Mouse (Mus musculus): Measurements from ENCODE around the gene Cyba. TPM values are rescaled to one million over a fixed set of nuclear protein-coding genes. Genes with fewer than 3 reads are reported as not detected.

Cyba gene
- polyA plus RNA-seq, 1 experiment from 2014 or later, result 118 TPM

- no peak overlapping the region for H3K9ac ChIP-seq
- no peaks in the 10 kb centered on the region for H3K36me3 ChIP-seq
- peak overlapping the region; percentile 77; the same call in 1 of the 2 replicates for H3K4me3 ChIP-seq
- no peaks in the 10 kb centered on the region for H3K9me3 ChIP-seq
- peak overlapping the region; percentile 21; the same call in 1 of the 2 replicates for H3K4me2 ChIP-seq
- H3K4me1 ChIP-seq, result peaks cover 29% of the 10 kb centered on the region
- peak overlapping the region; percentile 93 for H3K27ac ChIP-seq
- H3K27me3 ChIP-seq, result no peaks in the 10 kb centered on the region
- 68% methylated on average over 3 of the region's 3 CpGs for WGBS
- ATAC-seq (ENCODE audit: insufficient number of reproducible peaks, insufficient read depth, low FRiP score, low TSS enrichment, low read depth), result no peak
Measured at GRCm38 (mm10) chr8:122445203-122445602, 12.5 kb upstream of the Cyba start.

- Histone ChIP-seq H3K9ac (peak overlapping the region; percentile 81), H3K4me2 (peak overlapping the region; percentile 97), H3K36me3 (peaks cover 6% of the 10 kb centered on the region), H3K27me3 (no peaks in the 10 kb centered on the region), H3K4me1 (peaks cover 29% of the 10 kb centered on the region), H3K9me3 (no peaks in the 10 kb centered on the region), H3K4me3 (peak overlapping the region; percentile 77), H3K27ac (peak overlapping the region; percentile 93)
- 10% methylated on average over 19 of the region's 19 CpGs for WGBS
- peak; percentile 33; the same call in 1 of the 2 replicates for ATAC-seq (ENCODE audit: insufficient number of reproducible peaks, insufficient read depth, low FRiP score, low TSS enrichment, low read depth)
Measured at GRCm38 (mm10) chr8:122444058-122444748, 11.5 kb upstream of the Cyba start.

GRCm38 (mm10) chr8:122443262-122444006, 10.7 kb upstream of the Cyba start, which contains the start of gene Mvd:
Gene Mvd (minus strand): TSS chr8:122443422.
- Histone ChIP-seq H3K4me3 (peak within 1 kb of the TSS; percentile 77), H3K36me3 (peaks cover 13% of the 10 kb centered on the region), H3K9ac (peak within 1 kb of the TSS; percentile 81), H3K27me3 (no peaks in the 10 kb centered on the region), H3K4me1 (peaks cover 29% of the 10 kb centered on the region), H3K9me3 (no peaks in the 10 kb centered on the region), H3K4me2 (peak within 1 kb of the TSS; percentile 97), H3K27ac (peak within 1 kb of the TSS; percentile 93)
- under 1% methylated on average over 47 of the region's 47 CpGs for WGBS
- ATAC-seq (ENCODE audit: insufficient number of reproducible peaks, insufficient read depth, low FRiP score, low TSS enrichment, low read depth), result peak; percentile 98

- Histone ChIP-seq H3K36me3 (peaks cover 19% of the 10 kb centered on the region), H3K27me3 (no peaks in the 10 kb centered on the region), H3K27ac (peak overlapping the region; percentile 85), H3K4me2 (peak overlapping the region; percentile 97), H3K4me1 (peaks cover 35% of the 10 kb centered on the region), H3K9me3 (no peaks in the 10 kb centered on the region), H3K9ac (peak overlapping the region; percentile 81), H3K4me3 (peak overlapping the region; percentile 77)
- WGBS, result under 1% methylated on average over 12 of the region's 12 CpGs
- peak; percentile 8; the same call in 1 of the 2 replicates for ATAC-seq (ENCODE audit: insufficient number of reproducible peaks, insufficient read depth, low FRiP score, low TSS enrichment, low read depth)
Measured at GRCm38 (mm10) chr8:122442781-122443180, 10.1 kb upstream of the Cyba start.

GRCm38 (mm10) chr8:122442356-122442755, 9.6 kb upstream of the Cyba start:
- H3K27ac ChIP-seq, result peak overlapping the region; percentile 85; the same call in 1 of the 2 replicates
- 28% methylated on average over 7 of the region's 7 CpGs for WGBS
- no peaks in the 10 kb centered on the region for H3K27me3 ChIP-seq
- H3K9me3 ChIP-seq, result no peaks in the 10 kb centered on the region
- peak overlapping the region; percentile 81 for H3K9ac ChIP-seq
- H3K4me3 ChIP-seq, result peak overlapping the region; percentile 77
- ATAC-seq (ENCODE audit: insufficient number of reproducible peaks, insufficient read depth, low FRiP score, low TSS enrichment, low read depth), result no peak
- H3K36me3 ChIP-seq, result peaks cover 24% of the 10 kb centered on the region
- H3K4me2 ChIP-seq, result peak overlapping the region; percentile 97
- peaks cover 35% of the 10 kb centered on the region for H3K4me1 ChIP-seq

GRCm38 (mm10) chr8:122441326-122441725, 8.6 kb upstream of the Cyba start:
- Histone ChIP-seq H3K4me3 (no peak overlapping the region), H3K27ac (no peak overlapping the region), H3K9me3 (no peaks in the 10 kb centered on the region), H3K36me3 (peaks cover 34% of the 10 kb centered on the region), H3K4me2 (no peak overlapping the region), H3K27me3 (no peaks in the 10 kb centered on the region), H3K9ac (no peak overlapping the region), H3K4me1 (peaks cover 35% of the 10 kb centered on the region)
- 96% methylated on average over 1 of the region's 1 CpGs for WGBS
- no peak for ATAC-seq (ENCODE audit: insufficient number of reproducible peaks, insufficient read depth, low FRiP score, low TSS enrichment, low read depth)

GRCm38 (mm10) chr8:122439336-122439735, 6.6 kb upstream of the Cyba start:
- Histone ChIP-seq H3K9me3 (no peaks in the 10 kb centered on the region), H3K4me2 (no peak overlapping the region), H3K4me3 (no peak overlapping the region), H3K4me1 (peaks cover 19% of the 10 kb centered on the region), H3K27me3 (no peaks in the 10 kb centered on the region), H3K36me3 (peaks cover 51% of the 10 kb centered on the region), H3K9ac (no peak overlapping the region), H3K27ac (no peak overlapping the region)
- no peak for ATAC-seq (ENCODE audit: insufficient number of reproducible peaks, insufficient read depth, low FRiP score, low TSS enrichment, low read depth)
- WGBS, result 93% methylated on average over 16 of the region's 16 CpGs

- H3K36me3 ChIP-seq, result peaks cover 63% of the 10 kb centered on the region
- WGBS, result 88% methylated on average over 13 of the region's 13 CpGs
- H3K9ac ChIP-seq, result peak overlapping the region; percentile 49; the same call in 1 of the 2 replicates
- H3K27me3 ChIP-seq, result no peaks in the 10 kb centered on the region
- no peak overlapping the region for H3K4me2 ChIP-seq
- H3K4me3 ChIP-seq, result no peak overlapping the region
- 0 out of 2 replicates have a peak overlapping the region, but pooled peaks have one; percentile 28 for H3K27ac ChIP-seq
- ATAC-seq (ENCODE audit: insufficient number of reproducible peaks, insufficient read depth, low FRiP score, low TSS enrichment, low read depth), result no peak
- H3K9me3 ChIP-seq, result no peaks in the 10 kb centered on the region
- H3K4me1 ChIP-seq, result peaks cover 23% of the 10 kb centered on the region
Measured at GRCm38 (mm10) chr8:122437708-122438331, 5.1 kb upstream of the Cyba start.

- peaks cover 63% of the 10 kb centered on the region for H3K36me3 ChIP-seq
Measured at GRCm38 (mm10) chr8:122436586-122437125, 3.9 kb upstream of the Cyba start.

GRCm38 (mm10) chr8:122436146-122436545, 3.4 kb upstream of the Cyba start:
- 93% methylated on average over 9 of the region's 9 CpGs for WGBS
- H3K4me3 ChIP-seq, result no peak overlapping the region
- no peaks in the 10 kb centered on the region for H3K27me3 ChIP-seq
- no peak for ATAC-seq (ENCODE audit: insufficient number of reproducible peaks, insufficient read depth, low FRiP score, low TSS enrichment, low read depth)
- no peak overlapping the region for H3K27ac ChIP-seq
- no peak overlapping the region for H3K4me2 ChIP-seq
- H3K9ac ChIP-seq, result no peak overlapping the region
- no peaks in the 10 kb centered on the region for H3K9me3 ChIP-seq
- H3K4me1 ChIP-seq, result peaks cover 25% of the 10 kb centered on the region
- peaks cover 63% of the 10 kb centered on the region for H3K36me3 ChIP-seq

More at GRCm38 (mm10) chr8:122436586-122437125, 3.9 kb upstream of the Cyba start:
- ATAC-seq (ENCODE audit: insufficient number of reproducible peaks, insufficient read depth, low FRiP score, low TSS enrichment, low read depth), result no peak
- H3K9ac ChIP-seq, result no peak overlapping the region
- no peak overlapping the region for H3K27ac ChIP-seq
- H3K4me2 ChIP-seq, result no peak overlapping the region
- H3K9me3 ChIP-seq, result no peaks in the 10 kb centered on the region
- H3K27me3 ChIP-seq, result no peaks in the 10 kb centered on the region
- no peak overlapping the region for H3K4me3 ChIP-seq
- H3K4me1 ChIP-seq, result peaks cover 22% of the 10 kb centered on the region
- WGBS, result 88% methylated on average over 20 of the region's 20 CpGs

GRCm38 (mm10) chr8:122435375-122435774, 2.6 kb upstream of the Cyba start:
- H3K9ac ChIP-seq, result no peak overlapping the region
- WGBS, result 89% methylated on average over 6 of the region's 6 CpGs
- no peak for ATAC-seq (ENCODE audit: insufficient number of reproducible peaks, insufficient read depth, low FRiP score, low TSS enrichment, low read depth)

More at GRCm38 (mm10) chr8:122435375-122435774, 2.6 kb upstream of the Cyba start:
- Histone ChIP-seq H3K27ac (no peak overlapping the region), H3K36me3 (peaks cover 63% of the 10 kb centered on the region), H3K4me2 (no peak overlapping the region), H3K9me3 (no peaks in the 10 kb centered on the region), H3K4me3 (no peak overlapping the region), H3K27me3 (no peaks in the 10 kb centered on the region), H3K4me1 (peaks cover 25% of the 10 kb centered on the region)

Data from embryonic facial prominence, embryonic 13.5 days (tissue).